Mouse (Mus musculus): ENCODE data around the gene Gdf11.

DNA sequence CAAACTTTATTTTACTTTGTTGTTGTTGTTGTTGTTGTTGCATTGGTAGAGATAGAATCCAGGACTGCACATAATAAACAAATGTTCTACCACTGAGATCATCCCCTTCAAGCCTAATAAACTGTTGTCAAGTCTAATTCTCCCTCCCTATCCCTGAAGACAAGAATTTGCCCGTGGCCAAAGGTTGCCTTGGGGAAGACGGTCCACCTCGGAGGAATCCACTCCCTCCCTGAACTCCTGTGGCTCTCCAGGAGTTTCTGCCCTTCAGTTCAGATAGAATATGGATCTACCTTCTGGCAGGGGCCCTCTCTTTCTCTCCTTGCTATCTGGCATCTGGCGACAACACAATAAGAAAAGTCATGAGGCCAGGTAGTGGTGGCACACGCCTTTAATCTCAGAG, 13.3 kb upstream of the Gdf11 start:
- TF ChIP-seq POLR2A (IDR thresholded peaks at IDR 0.05; ENCODE audit: low read depth, low read length): no peak
- TF ChIP-seq CTCF (IDR thresholded peaks at IDR 0.05; ENCODE audit: borderline replicate concordance, insufficient read depth, low read length): no peak

Data from embryonic fibroblast, embryonic 13.5 days (primary cell).